In the genomic region with DNA sequence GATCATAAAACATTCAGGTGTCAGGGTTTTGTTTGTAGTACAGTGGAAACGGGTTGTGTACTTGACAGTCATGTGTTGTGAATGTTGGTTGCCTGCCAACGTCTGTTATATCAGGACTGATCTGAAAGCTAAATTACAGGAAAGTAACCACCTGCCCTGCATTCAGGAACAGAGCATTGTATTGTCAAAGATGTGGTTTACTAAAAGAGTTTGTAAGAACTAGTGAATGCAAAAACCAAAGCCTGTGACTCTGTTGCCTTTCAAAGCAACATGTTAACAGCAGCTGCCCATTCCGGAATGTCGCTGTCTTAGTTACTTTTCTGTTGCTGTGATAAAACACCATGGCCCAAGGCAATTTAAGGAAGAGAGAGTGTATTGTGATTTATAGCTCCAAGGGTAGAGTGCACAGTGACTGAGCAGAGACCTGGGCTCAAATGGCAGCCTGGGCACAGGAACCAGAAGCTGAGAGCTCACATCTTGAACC, we compare ENCODE assay signal across 9 mouse cellular contexts.
DNase-seq lines count a peak whose midpoint lies in the region; ATAC-seq and TF ChIP-seq lines count a peak whose summit lies in the region.
"Had no signal": no experiment of that assay in that cellular context is flagged by ENCODE, and none has a peak within 500 bp of the region (broad histone marks: within the 10 kb centered on the region; RNA-seq: fewer than 3 reads in every experiment).

No protein-coding gene starts in this region.

- 44% methylated on average over 4 of the region's 4 CpGs for WGBS in forebrain, embryonic 13.5 days
- WGBS in forebrain, embryonic 11.5 days: 75% methylated on average over 4 of the region's 4 CpGs
- 7% methylated on average over 4 of the region's 4 CpGs for WGBS in thymus, adult 2 months
- WGBS in small intestine, adult 2 months: 9% methylated on average over 4 of the region's 4 CpGs

- H3K4me3 ChIP-seq in forebrain, embryonic 13.5 days: no peak overlapping the region
- no peak overlapping the region for H3K4me3 ChIP-seq in forebrain, embryonic 11.5 days (ENCODE audit: low read depth, low read length)
- no peak overlapping the region for H3K4me3 ChIP-seq in thymus, adult 2 months (ENCODE audit: control insufficient read depth, insufficient read depth, low read length)
- no peak overlapping the region for H3K4me3 ChIP-seq in small intestine, adult 2 months (ENCODE audit: low read depth, low read length)
- H3K4me3 ChIP-seq: liver, embryonic 15.5 days had no signal

- no peak for TF ChIP-seq CTCF in thymus, adult 2 months (IDR thresholded peaks at IDR 0.05; ENCODE audit: borderline replicate concordance, control insufficient read depth, extremely low read depth, insufficient read depth, low read length, poor library complexity)
- no peak for TF ChIP-seq CTCF in small intestine, adult 2 months (IDR thresholded peaks at IDR 0.05; ENCODE audit: extremely low read depth, insufficient read length, insufficient replicate concordance, low read depth, low read length)

- H3K4me1 ChIP-seq in forebrain, embryonic 13.5 days: peaks cover 22% of the 10 kb centered on the region
- H3K4me1 ChIP-seq in forebrain, embryonic 11.5 days (replicated peaks; ENCODE audit: control insufficient read depth, insufficient read depth, low read length): 0 out of 2 replicates have a peak, but pooled peaks cover 2% of the 10 kb centered on the region
- peaks cover 14% of the 10 kb centered on the region for H3K4me1 ChIP-seq in thymus, adult 2 months (replicated peaks; ENCODE audit: control insufficient read depth, insufficient read depth, low read length)
- peaks cover 2% of the 10 kb centered on the region; the same call in 1 of the 2 replicates for H3K4me1 ChIP-seq in small intestine, adult 2 months (ENCODE audit: control insufficient read depth, insufficient read depth, insufficient read length, low read length)
- H3K4me1 ChIP-seq: liver, embryonic 15.5 days had no signal

- H3K9ac ChIP-seq in forebrain, embryonic 13.5 days: no peak overlapping the region
- no peak overlapping the region for H3K9ac ChIP-seq in forebrain, embryonic 11.5 days (ENCODE audit: low read length)
- H3K9ac ChIP-seq: liver, embryonic 15.5 days had no signal

- ATAC-seq in forebrain, embryonic 13.5 days: no peak
- ATAC-seq in forebrain, embryonic 11.5 days (replicated peaks; ENCODE audit: low FRiP score): no peak
- no peak for ATAC-seq in cerebellum, adult (ENCODE audit: insufficient number of reproducible peaks, low FRiP score, low TSS enrichment)

- no peak for DNase-seq in forebrain, embryonic 11.5 days (ENCODE audit: low spot score)
- no peak for DNase-seq in thymus, adult 2 months
- DNase-seq in thymus, postnatal 14 days: no peak
- peak; percentile 65 for DNase-seq in kidney, postnatal 10 days
- DNase-seq in layer of hippocampus, adult 8-10 months (ENCODE audit: low spot score in 2 of 2): no peak

- no peaks in the 10 kb centered on the region for H3K27me3 ChIP-seq in forebrain, embryonic 13.5 days
- H3K27me3 ChIP-seq in forebrain, embryonic 11.5 days (ENCODE audit: control insufficient read depth, insufficient read depth, low read length): no peaks in the 10 kb centered on the region
- H3K27me3 ChIP-seq in thymus, adult 2 months (ENCODE audit: control insufficient read depth, insufficient read depth, low read length): no peaks in the 10 kb centered on the region
- no peaks in the 10 kb centered on the region for H3K27me3 ChIP-seq in small intestine, adult 2 months (ENCODE audit: control insufficient read depth, insufficient read depth, low read length)
- H3K27me3 ChIP-seq: liver, embryonic 15.5 days had no signal

- no peak overlapping the region for H3K4me2 ChIP-seq in forebrain, embryonic 13.5 days
- no peak overlapping the region for H3K4me2 ChIP-seq in forebrain, embryonic 11.5 days (ENCODE audit: low read depth, low read length, severe bottlenecking)
- H3K4me2 ChIP-seq: liver, embryonic 15.5 days had no signal

- no peaks in the 10 kb centered on the region for H3K9me3 ChIP-seq in forebrain, embryonic 13.5 days (replicated peaks)
- no peaks in the 10 kb centered on the region for H3K9me3 ChIP-seq in forebrain, embryonic 11.5 days (ENCODE audit: control insufficient read depth, low read length)
- H3K9me3 ChIP-seq: liver, embryonic 15.5 days had no signal

- no peak for TF ChIP-seq POLR2A in thymus, adult 2 months (IDR thresholded peaks at IDR 0.05; ENCODE audit: control insufficient read depth, extremely low read depth, insufficient read depth, low read length, poor library complexity)
- TF ChIP-seq POLR2A in small intestine, adult 2 months (IDR thresholded peaks at IDR 0.05; ENCODE audit: low read depth, low read length): no peak

- no peaks in the 10 kb centered on the region for H3K36me3 ChIP-seq in forebrain, embryonic 13.5 days (ENCODE audit: poor library complexity, severe bottlenecking)
- no peaks in the 10 kb centered on the region for H3K36me3 ChIP-seq in forebrain, embryonic 11.5 days (ENCODE audit: control insufficient read depth, insufficient read depth, low read length)
- no peaks in the 10 kb centered on the region for H3K36me3 ChIP-seq in thymus, adult 2 months (ENCODE audit: control insufficient read depth, insufficient read depth, low read length)
- no peaks in the 10 kb centered on the region for H3K36me3 ChIP-seq in small intestine, adult 2 months (ENCODE audit: control insufficient read depth, insufficient read depth, low read length)
- H3K36me3 ChIP-seq: liver, embryonic 15.5 days had no signal

- peak overlapping the region; percentile 23; the same call in 1 of the 2 replicates for H3K27ac ChIP-seq in forebrain, embryonic 13.5 days
- H3K27ac ChIP-seq in forebrain, embryonic 11.5 days (ENCODE audit: low read depth, low read length): no peak overlapping the region
- peak overlapping the region; percentile 12 for H3K27ac ChIP-seq in thymus, adult 2 months (ENCODE audit: control insufficient read depth, insufficient read depth, low read length)
- H3K27ac ChIP-seq in small intestine, adult 2 months (ENCODE audit: insufficient read depth, low read depth, low read length): peak overlapping the region; percentile 42; the same call in 1 of the 2 replicates
- H3K27ac ChIP-seq: liver, embryonic 15.5 days had no signal
